Mouse (Mus musculus): ENCODE data around the gene Ttf1. TPM values are rescaled to one million over a fixed set of nuclear protein-coding genes. Genes with fewer than 3 reads are reported as not detected.

The Ttf1 gene
- 10 to 100 TPM; 15.4 to 23.6 (median 18.4) TPM for polyA plus RNA-seq (2017; shearing (Covaris generic))

GRCm38 (mm10) chr2:29060135-29060597, at the start of gene Ttf1:
Gene Ttf1 (plus strand): TSS chr2:29060262.
- ATAC-seq: peak; percentile 96

DNA sequence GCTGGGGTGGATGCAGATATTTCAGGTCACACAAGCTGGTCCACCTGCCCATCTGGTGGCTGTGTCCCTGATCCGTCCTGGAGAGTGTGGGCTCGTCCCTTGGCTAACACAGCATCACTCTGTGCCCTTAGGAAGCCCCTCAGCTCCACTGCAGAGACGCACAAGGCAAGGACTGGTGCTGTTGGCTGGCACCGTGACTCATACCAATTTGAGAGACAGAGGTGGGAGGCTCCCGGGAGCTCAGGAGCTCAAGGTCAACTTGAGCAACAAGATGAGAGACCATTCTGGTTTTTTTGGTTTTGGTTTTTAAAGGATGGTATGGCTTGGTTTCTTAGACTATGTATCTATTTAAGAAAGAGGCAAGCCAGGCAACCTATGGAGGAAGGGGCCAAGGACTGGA, 47.5 kb upstream of the Ttf1 start:
- ATAC-seq: no peak

DNA sequence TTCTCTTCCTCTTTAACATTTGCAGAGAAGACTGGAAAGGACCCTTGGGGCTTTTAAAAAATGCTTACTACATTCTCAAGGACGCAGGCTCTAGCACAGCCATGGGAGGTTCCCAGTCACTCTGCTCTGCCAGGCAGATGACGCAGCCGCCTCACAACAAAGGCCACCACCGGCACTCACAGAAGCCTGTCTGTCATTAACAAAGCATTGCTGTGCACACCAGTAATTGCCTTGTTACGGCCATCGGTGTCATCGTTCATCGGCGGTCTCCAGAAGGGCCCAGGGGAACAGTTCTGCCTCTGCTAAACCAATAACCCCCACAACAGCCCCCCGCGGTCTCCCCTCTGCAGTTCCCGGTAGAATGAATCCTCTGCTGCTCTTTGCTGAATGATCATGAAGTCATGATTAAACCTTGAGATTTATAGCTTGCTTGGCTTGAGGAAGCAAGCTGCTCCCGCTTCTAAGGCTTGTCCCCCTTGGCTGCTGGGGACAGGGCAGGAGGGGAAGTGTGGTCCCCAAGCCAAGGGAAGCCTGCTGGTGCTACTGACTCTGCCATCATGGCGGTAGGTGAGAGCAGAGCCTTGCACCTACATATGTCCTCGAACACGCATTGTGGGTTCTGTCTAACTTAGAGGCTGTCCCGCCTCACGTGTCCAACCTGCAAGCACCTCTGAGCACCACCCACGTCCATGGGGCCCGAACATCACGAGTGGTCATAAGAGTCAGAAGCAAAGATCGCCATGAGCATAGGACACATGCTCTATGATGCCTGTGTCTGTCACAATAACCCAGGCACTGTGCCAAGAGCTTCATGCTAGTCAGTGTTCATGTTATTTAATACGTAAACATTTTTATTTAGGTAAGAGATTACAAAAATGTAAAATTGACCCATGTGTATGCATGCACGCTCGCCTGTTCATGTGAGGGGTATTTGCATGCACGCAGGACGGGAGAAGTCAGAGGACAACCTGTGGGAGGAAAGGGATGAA, 43.2 kb upstream of the Ttf1 start:
- ATAC-seq: no peak

- ATAC-seq: no peak
Measured at GRCm38 (mm10) chr2:29018680-29019079, 41.4 kb upstream of the Ttf1 start.

GRCm38 (mm10) chr2:29021025-29021424, 39.0 kb upstream of the Ttf1 start:
- ATAC-seq: no peak

DNA sequence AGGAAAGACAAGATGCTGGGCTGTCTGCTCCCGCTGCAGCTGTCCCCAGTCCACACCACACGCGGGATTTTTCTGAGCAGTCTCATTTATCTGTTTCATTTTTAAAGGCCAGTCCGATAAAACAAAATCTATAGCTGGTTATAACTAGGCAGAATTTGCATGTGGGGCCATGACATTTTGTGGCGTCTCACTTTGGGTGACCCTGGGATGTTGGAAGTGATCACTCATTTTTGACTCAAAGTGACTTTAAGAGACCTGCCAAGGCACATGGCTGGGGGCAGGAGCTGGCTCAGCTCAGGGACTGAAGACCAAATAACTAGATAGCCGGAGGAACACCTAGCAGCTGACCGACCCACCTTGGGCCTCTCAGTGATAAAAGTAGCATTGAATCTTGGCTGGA, 37.1 kb upstream of the Ttf1 start:
- no peak for ATAC-seq

- ATAC-seq: no peak
Measured at GRCm38 (mm10) chr2:29025284-29025683, 34.8 kb upstream of the Ttf1 start.

DNA sequence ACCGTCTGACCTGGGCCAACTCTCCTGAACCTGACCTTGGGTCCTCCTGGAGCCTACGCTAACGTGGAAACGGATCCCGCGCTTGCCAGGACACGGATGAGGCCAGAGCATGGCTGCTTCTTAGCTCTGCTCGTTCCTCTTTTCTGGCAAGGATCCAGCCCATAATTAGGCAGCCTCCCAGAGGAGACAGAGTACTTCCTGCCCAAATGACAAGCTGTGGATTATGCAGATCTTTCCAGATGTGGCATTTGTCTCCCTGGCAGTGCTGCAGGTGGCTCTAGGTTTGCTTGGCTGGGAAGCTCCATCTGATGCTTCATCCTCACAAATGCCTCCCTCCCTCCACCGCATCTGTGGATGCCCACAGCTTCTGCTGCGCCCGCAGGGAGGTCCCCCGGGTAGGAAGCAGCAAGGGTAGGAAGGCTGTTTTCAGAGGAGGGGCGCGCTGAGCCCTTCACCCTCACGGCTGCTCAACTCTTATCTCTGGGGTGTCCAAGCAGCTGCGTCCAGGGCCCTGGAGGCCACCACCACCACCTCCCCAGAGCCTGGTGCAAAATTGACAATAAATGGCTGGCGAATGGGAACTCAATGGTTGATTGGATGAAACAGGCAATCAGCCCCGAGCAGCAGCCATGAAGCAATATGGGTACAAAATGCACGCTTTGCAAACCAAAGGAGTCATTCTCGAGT, 29.9 kb upstream of the Ttf1 start:
- ATAC-seq: no peak

DNA sequence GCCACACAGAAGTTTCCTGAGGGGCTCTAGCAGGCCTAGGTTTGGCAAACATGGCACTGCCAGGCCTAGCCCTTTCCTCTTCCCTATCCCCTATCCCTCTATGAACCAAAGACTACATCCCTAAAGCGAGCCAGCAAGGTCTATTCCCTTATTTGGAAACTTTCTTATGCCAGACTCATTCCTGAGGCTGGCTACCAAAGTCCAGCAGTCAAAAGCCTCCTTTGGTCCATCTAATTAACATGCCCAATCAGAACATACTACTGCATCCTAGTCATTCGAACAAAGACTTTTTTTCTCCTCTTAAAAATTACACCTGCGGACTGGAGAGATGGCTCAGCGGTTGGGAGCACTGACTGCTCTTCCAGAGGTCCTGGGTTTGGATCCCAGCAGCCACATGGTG, 28.1 kb upstream of the Ttf1 start:
- ATAC-seq: no peak

DNA sequence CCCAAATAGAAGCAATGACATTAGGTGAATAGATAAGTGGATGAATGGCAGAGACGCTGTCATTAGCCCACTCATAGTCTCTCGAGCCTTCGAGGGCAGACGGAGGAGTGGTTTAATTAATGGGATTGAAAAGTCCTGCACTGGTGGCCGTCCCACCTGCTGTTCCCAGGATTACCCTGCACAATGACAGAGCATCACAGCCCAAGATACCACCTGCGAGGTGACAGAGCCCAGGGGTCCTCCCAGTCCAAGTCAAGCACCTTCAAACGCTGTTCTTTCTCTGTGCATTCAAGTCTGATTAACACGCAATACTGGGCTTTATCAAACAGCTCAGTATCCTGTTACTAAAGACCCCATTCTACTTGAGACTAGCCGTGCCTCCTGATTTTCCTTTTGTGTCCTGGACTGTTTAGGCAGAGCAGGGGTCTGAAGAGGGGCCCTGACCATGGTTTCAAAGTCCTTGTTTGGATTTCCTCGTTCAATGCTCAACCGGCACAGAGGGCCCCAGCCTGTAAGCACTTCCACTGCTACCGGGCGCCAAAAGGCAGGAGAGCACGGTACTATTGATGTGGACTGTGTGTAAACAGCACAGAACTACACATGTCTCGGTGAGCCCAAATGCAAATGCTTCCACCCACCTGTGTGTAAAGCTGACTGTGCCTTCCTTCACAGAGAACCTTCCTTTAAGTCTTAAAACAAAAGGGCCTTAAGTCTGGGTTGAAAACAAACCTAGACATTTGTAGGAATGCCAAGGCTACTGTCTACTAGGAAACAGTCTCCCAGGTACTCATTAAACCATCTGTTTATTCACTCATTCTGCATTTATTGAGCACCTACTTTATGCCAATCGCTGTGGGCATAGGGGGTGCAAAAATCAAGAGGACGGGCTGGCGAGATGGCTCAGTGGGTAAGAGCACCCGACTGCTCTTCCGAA, 25.3 kb upstream of the Ttf1 start:
- ATAC-seq: no peak

GRCm38 (mm10) chr2:29035698-29036097, 24.4 kb upstream of the Ttf1 start:
- ATAC-seq: no peak

GRCm38 (mm10) chr2:29039741-29040140, 20.3 kb upstream of the Ttf1 start:
- no peak for ATAC-seq

- no peak for ATAC-seq
Measured at GRCm38 (mm10) chr2:29040594-29041476, 19.2 kb upstream of the Ttf1 start.

GRCm38 (mm10) chr2:29041477-29041768, 18.6 kb upstream of the Ttf1 start:
- ATAC-seq: no peak

- ATAC-seq: no peak
Measured at GRCm38 (mm10) chr2:29042124-29042523, 17.9 kb upstream of the Ttf1 start.

- no peak for ATAC-seq
Measured at GRCm38 (mm10) chr2:29046151-29046550, 13.9 kb upstream of the Ttf1 start.

DNA sequence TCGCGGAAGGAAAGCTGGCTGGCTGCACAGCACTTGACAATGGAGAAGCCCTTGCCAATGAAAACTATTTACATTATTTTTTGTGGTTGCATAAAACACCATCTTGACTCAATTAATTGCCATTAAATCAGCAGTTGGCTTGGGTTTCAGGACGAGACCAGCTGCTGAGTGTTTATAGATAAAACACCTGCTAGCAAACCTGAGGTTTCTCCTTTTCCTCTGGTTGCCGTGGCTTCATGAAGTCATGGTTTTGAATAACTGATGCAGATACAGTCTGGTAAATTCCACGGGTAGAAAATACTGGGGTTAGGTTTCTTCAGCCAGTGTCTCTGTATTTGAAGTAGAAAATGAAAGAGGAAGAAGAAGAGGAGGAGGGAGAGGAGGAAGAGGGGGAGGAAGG, 8.1 kb upstream of the Ttf1 start:
- no peak for ATAC-seq

DNA sequence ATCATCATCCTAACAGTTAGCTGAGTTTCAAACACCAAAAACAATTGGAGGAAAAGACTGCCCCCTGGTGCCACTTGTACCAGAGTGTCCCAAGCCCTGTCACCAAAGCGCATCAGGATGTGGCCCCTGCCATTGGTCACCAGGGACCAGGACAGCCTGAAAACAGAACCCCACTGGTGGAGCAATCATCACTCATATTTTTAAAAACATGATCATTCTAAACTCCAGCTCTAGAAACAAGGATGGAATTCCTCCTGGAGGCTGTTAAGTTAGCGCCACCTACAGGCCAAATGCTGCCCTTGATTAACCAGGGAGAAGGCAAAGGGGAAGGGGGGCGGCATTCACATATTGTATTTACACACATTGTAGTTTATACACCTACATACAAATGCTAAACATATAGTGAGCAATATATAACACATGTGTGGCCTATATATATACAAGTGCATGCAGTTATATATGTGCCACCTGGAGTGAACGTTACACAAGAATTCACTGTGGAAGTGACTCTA, 7.1 kb upstream of the Ttf1 start:
- ATAC-seq: peak; percentile 29

DNA sequence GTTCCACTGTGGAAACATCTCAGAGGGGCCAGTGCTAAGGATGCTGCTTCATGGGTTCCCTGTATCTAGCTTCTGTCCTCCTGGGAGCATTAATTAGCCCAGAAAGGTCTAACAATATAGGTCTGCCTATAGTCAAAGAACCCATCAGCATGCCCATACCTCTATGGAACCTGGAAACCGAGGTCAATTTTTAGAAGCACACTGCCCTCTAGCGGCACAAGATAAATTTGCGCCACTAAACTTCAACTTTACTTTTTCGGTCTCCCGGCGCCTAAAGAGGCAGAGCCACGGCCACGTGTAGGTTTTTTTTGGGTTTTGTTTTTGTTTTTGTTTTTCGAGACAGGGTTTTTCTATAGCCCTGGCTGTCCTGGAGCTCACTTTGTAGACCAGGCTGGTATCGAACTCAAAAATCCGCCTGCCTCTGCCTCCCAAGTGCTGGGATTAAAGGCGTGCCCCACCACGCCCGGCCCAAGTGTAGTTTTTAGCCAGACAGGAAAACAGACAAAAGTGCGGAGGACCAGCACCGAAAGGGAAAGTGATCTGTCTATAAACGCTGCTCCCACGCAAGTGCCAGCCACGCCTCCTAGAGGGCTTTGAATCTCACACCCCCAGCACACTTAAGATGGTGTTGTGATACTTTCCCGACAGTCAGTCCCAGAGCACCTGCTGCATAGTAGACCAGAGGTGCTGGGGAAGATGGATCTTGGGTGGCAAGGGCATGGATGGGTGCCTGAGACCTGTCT, 6.1 kb upstream of the Ttf1 start:
- ATAC-seq: peak; percentile 56

- ATAC-seq: no peak
Measured at GRCm38 (mm10) chr2:29054545-29054935, 5.5 kb upstream of the Ttf1 start.

- ATAC-seq: peak; percentile 77
Measured at GRCm38 (mm10) chr2:29054991-29055390, 5.1 kb upstream of the Ttf1 start, which contains the start of gene Cfap77. Gene Cfap77 (minus strand): TSS chr2:29055066.

All from inflammation-experienced regulatory T-cells, adult 6 months (primary cell).